Mouse (Mus musculus) erythroblast, adult 5-6 weeks (primary cell): ENCODE results near the gene Rab21. TPM values are rescaled to one million over a fixed set of nuclear protein-coding genes. Genes with fewer than 3 reads are reported as not detected.

Experiments
- ATAC-seq: replicated peaks from 2 replicates; pipeline ENCODE4 v1.8.0; 2016; ENCODE audit warnings: moderate number of reproducible peaks, mild to moderate bottlenecking, moderate TSS enrichment, inconsistent platforms; ENCODE audit not compliant: poor library complexity, low FRiP score, severe bottlenecking
- total RNA-seq, 2 experiments: library from RNA; stranded (forward) in 1 of 2; stranded (reverse) in 1 of 2; fragments of 150-400 nt in 1 of 2; fragments of 200-764, 138-1000 nt in 1 of 2; gene quantifications; 2 replicates each; pipeline versions ENCODE4 v1.2.3 to v1.2.4; 2015 to 2017; ENCODE audit warnings: low replicate concordance in 2 of 2

The Rab21 gene
- total RNA-seq, 2 experiments from 2014 or later: 18.9 to 28.2 TPM

- ATAC-seq: no peak
Observed at GRCm38 (mm10) chr10:115294715-115295114, 20.7 kb downstream of the Rab21 start.

DNA sequence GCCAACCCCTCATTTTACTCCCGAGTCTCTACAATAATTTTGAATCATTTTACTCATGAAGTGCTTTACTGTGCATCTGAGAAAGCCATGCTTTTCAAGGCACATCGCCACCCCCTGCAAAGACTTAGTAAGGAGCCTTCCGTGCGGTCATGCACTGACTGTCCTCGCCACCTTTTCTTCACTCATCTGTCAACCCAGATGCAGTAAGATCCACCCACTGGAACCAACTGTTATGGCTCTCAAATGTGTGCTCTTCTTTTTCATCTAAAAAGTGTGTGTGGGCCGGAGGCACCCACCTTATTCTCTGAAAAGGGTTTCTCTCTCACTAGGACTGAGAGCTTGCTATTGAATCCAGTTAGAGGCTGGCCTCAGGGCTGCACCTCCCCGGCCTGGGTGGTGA lies 21.4 kb downstream of the Rab21 start:
- ATAC-seq: no peak

- no peak for ATAC-seq
Observed at GRCm38 (mm10) chr10:115290671-115291070, 24.7 kb downstream of the Rab21 start.

- no peak for ATAC-seq
Observed at GRCm38 (mm10) chr10:115288856-115289255, 26.5 kb downstream of the Rab21 start.

DNA sequence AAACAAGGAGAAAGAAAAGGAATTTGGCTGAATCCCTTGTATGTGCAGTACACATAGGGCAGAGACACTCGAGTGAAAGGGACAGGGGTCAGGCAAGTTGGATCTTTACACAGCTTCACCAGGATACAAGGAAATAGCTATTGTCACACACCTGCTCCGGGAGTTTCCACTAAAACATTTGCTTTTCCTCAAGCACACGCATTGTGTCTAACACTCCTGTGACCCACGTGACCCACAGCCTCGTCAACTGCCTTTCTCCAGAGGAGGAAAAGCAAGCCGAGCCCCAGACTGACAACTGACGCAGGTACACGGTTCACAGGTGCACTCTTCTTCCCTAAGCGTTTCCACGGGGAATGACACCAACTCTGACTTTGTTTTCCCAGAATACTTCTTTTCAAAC lies 31.2 kb downstream of the Rab21 start:
- ATAC-seq: no peak

DNA sequence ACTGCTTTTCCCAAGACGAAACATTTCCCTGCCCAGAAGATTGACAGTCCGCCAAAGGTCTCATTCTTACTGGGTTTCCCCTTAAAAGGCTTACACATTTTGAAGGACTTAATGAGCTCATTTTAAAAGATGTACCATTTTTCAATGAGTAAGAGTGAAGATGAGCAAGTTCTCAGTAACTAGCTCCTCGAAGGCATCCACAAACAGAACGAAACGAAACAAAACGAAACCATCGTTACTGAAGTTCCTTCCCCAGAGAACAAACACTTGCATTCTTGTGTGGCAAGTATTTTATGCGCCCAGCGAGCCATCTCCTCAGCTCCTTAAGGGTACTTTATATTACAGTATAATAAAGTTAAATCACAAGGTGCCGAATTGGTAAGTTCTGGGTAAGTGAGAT lies 34.0 kb downstream of the Rab21 start:
- ATAC-seq: no peak

- ATAC-seq: no peak
Observed at GRCm38 (mm10) chr10:115271649-115272048, 43.7 kb downstream of the Rab21 start.

DNA sequence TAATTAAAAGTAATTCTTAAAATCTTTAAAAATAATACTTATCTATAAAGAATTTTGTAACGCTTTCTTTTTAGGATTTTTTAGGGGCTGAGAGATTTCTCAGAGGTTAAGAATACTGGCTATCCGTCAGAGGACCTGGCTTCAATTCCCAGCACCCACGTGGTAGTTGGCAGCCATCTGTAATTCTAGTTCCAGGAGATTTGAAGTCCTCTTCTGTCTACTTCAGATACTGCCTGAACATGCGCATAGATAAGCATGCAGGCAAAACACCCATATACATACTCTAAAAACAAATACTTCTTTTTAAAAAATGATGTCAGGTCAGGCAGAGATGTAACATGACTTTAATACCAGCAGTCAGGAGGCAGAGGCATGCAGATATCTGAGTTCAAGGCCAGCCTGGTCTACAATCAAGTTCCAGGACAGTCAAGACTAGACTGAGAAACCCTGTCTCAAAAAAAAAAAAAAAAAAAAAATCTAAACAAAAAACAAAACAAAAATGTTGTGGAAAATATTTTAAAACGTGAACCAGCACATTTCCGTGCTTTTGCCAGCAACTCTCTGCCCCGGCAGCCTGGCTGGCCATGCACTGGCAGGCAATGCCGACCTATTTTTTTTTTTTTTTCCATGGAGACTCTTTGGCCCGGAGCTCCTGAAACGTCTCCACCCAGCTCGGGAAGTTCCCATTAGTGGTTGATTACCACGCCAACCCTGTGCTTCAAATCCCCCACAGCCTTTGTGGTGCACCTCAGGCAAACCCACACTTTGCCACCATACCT lies 44.6 kb downstream of the Rab21 start:
- no peak for ATAC-seq

- ATAC-seq: no peak
Observed at GRCm38 (mm10) chr10:115262926-115263562, 52.4 kb downstream of the Rab21 start.

DNA sequence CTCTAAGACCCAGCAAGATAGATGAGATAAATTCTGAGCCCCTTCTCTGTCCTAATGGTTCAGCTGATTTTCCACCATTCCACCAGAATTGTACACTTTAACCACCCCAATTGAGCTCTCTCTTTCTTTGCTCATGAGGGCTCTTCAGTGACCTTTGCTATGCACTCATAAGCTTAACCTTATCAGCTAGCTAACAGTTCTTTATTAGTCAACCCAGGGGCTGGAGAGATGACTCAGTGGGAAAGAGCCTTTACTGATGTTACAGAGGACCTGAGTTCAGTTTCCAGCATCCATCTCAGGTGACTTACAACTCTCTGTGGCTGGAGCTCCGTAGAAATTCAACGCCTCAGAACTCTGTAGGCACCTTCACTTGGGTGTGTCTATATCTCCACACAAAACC lies 53.1 kb downstream of the Rab21 start:
- ATAC-seq: no peak

GRCm38 (mm10) chr10:115261428-115261827 lies 54.0 kb downstream of the Rab21 start:
- no peak for ATAC-seq

DNA sequence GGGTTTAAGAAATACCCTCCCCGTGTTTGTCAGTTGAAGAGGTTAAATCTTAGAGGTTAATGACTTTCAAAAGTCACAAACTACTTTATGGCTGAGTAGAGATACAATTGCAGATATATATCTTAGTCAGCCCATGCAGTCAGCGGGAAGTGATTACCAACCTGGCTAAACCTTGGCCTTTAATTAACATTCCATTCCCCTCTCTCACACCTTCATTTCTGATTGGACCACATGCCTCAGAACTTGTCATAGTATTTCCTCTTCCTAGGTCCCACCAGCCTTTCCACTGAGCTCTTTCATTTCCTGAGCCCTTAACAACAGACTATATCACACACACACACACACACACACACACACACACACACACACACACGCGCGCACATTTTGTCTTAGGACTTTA lies 59.2 kb downstream of the Rab21 start:
- no peak for ATAC-seq

- ATAC-seq: no peak
Observed at GRCm38 (mm10) chr10:115253521-115253920, 61.9 kb downstream of the Rab21 start.

- ATAC-seq: peak; percentile 50; the same call in 1 of the 2 replicates
Observed at GRCm38 (mm10) chr10:115252321-115252757, 63.1 kb downstream of the Rab21 start.

DNA sequence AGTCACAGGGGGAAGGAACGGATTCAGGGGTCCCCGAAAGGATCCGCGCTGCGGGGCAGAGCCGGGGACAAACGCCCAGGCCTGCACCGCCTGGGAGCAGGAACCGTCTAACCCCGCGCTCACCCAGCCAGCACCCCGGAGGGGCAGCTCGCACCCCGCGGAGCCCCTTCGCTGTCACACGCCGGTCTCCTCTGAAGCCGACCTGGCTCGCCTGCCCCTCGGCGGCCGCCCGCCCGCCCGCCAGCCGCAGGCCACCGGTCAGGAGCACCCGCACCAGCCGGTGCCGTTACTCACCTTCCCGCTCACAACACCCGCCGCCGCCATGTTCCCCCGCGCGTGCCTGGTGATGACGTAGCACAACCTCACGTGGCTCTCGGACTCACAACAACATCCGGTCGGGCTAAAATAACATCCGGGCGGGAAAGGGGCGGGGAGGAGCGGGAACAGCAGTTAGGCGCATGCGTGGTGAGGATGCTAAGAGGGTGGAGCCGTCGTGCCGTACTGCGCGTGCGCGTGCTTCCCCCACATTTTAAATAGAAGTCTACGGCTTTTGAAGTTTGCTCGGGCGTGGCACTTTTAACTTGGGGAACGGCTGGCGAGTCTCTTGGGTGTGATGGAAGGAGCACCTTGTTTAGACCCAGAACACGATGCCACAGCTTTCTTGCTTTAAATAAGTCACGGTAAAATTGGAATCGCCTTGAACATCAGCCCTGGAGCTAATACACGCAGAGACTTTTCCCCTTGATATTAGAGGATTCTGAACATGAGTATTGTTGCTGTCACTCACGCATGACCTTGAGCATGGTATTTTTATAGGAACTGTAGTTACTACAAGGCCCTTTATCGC lies 64.1 kb downstream of the Rab21 start, which contains the start of gene Tbc1d15:
Gene Tbc1d15 (minus strand): TSS at position 380 of the 847 bp plus-strand sequence.
- peak; percentile 94 for ATAC-seq

DNA sequence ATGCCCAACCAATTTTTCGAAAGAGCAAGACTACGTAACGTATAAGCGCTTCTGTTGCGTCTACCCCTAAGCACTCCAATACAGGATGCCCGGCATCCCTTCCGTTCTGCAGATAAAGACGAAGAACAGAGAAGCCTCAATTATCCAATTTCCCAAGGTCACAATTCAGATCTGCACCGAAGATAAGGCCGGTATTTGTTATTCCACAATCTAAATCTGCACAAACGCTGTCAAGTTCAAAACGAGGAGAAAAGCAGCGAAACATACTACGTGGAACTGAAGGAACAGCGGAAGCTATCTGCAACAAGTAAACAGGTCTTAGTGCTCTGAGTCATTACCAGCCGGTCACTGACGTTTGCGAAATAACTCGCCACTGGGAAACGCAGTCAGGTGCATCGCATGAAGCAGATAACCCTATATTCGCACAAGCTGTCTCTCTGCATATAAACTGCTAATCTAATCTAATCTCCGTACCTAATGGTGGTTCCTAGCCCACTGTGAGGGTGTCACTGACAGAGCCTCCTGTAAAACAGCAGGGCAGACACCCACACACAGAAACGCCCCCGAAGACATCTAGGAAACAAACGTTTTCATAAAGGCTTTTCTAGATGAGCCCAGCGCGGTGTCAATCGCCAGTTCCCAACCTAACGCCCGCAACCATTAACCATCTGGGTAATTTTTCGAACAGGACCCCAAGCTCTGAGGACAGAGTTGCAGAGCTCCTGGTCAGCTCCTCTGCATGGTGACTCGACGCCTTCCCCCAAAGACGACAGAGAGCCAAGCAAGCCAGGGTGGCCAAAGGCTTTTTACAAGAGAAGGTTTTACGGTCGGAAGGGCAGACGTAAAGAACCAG lies 64.9 kb downstream of the Rab21 start:
- ATAC-seq: peak; percentile 55

DNA sequence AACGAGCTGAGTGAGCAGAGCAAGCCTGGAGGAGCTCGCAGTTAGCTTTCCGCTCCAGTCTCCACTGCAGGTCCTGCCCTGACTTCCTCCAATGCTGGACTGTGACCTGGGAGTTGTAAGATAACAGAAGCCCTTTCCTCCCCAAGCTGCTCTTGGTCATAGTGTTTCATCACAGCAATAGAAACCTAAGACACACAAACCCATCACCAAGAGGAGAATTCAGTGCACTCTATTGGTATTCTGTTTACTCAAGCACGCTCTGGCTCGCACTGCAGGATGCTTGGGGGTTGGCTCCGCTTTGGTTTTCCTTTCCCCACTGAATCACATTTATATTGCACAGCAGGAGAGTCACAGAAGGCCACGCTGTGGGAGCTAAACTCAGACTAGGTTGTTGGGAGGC lies 67.4 kb downstream of the Rab21 start:
- no peak for ATAC-seq

- no peak for ATAC-seq
Observed at GRCm38 (mm10) chr10:115245488-115245887, 69.9 kb downstream of the Rab21 start.

DNA sequence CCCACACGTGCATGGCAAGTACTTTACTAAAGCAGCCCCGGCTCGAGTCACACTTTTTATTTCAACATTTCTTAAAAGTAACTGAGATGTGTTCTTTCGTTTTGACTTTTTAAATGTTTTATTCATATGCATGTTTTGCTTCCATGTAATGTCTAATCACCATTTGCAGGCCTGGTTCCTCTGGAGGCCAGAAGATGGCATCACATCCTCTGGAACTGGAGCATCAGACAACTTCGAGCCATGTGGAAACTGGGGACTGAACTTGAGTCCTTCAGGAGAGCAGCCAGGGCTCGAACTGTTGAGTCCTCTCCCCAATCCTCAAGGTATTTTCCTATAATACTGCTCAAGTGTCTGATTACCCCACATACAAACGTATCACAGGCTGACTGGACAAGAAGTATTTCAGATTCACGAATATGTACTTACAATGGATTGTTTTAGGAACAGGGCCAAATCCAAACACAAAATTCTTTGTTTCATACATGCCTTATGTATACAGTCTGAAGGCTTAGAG lies 74.3 kb downstream of the Rab21 start:
- ATAC-seq: no peak
